Mouse (Mus musculus): ENCODE measurements around the gene Ccdc85c.

Ccdc85c gene

DNA sequence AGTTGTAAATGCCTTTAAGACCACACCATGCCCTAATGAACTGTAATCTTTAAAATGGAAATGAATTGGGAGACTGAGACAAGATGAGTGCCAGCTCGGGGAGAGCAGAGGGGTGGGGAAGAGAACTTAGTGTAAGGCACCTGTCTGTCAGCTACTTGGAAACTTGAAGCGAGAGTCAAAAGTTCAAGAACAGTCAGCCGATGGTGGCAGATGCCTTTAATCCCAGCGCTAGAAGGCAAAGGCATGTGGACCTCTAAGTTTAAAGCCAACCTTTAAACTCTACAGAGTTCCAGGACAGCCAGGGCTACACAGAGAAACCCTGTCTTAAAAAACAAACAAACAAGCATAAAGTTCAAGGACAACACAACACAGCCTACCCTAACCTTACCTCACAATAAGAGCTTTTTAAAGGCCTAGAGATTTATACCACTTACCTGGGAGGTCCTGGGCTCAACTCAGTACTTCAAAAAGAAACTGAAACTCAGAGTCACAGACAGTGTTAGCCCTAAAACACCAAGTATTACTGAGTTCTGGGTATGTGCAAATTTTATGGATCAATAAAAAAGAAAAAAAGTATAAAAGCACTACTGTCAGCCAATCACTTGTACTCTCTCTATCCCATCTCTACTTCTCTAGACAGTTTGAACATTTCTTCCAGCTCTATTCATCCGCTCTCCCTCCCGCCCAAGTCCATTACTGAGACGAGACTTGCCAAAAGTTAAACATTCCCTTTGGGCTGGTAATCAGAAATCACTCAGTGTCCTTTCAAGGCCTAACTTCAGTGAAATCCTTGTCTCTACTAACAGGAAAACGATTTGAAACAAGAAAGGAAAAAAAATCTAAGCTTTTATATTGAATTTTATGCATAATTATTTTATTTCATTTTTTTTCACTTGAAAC, 100.4 kb downstream of the Ccdc85c start:
- DNase-seq (ENCODE audit: low read depth) = no peak

DNA sequence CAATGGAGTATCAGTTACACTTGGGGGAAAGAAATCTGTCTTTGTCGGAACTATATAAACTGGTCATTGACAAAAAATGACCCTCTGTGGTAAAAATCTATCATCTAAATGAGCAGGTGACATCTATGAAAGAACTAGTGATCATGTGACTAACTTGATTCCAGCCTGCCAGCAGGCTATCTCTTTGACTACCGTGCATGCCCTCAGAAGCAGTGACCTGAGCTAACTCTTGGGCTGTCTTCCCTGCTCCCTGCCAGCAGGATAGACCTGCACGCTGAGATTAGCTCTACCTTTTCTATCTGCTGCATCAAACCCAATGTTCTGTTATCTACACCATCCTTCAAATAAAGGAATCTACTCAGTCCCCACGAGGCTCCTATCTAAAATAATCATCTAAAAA, 102.6 kb downstream of the Ccdc85c start:
- DNase-seq (ENCODE audit: low read depth) = no peak

DNA sequence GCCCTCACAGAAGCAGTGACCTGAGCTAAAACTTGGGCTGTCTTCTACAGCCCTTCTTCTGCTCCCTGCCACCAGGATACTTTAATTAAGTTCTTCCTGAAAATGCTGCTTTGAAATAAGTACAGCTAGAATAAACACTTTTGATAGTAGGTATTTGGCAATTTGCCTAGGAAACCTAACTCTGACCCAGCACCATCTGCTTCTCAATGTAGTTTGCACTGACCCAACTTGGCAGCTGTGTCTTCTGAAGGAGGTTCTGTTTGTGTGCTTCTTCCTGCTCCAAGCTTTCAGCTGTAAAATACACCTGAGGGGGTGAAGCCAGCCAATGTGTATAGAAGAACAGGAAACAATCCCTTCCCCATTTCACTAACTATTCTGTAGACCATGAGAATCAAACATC, 103.9 kb downstream of the Ccdc85c start:
- no peak for DNase-seq (ENCODE audit: low read depth)

DNA sequence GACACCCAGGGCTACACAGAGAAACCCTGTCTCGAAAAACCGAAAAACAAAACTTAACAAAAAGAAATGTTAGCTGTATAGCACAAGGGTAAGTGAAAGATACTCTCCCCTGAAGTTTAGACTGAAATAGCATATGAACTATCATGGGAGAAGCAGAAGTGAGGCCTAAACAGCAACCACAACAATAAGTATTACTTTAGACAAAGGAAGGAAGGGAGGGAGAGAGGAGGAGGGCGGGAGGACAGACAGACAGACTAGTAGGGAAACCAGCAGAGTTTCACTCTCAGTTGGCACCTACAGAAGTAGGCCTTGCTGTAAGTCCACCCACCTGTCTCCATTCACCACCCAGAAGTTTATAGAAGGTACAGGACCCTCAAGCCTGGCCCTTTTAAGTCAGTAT, 104.8 kb downstream of the Ccdc85c start:
- no peak for DNase-seq (ENCODE audit: low read depth)

DNA sequence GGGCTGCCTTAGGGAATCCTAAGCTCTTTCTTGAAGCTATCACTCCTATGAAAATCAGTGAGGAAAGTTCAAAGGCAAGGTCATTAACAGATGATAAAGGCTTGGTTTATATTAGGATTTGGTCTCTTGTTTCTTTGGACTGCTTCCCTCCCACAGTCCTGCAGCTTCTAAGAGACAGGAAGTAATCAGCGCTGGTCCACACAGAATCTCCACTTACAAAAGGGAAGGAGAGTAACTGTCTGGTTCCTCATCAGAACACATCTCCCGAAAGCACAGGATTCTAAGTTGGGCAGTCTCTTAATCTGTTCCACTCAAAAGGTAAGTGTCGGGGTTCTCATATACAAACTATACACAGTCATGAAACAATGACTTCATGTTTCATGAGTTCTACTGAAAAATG, 106.3 kb downstream of the Ccdc85c start:
- no peak for DNase-seq (ENCODE audit: low read depth)

DNA sequence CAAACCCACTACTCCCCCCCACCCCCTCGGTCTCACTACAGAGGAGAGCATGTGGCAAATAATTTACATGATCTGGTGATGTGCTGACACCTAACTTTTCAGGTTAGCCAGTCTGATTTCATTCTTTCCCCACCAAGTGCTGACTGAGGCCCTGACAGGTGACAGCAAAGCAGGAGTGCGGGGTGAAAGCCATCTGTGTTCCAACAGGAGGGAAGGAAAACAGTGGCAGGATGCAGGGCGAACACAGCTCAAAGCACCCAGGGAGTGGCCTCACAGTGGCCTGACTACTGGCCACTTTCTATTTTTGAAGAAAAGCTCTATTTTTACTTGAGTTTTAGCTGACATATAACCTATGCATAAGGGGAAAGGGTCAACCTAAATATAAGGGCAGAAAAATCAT, 111.5 kb downstream of the Ccdc85c start:
- DNase-seq (ENCODE audit: low read depth) = no peak

DNA sequence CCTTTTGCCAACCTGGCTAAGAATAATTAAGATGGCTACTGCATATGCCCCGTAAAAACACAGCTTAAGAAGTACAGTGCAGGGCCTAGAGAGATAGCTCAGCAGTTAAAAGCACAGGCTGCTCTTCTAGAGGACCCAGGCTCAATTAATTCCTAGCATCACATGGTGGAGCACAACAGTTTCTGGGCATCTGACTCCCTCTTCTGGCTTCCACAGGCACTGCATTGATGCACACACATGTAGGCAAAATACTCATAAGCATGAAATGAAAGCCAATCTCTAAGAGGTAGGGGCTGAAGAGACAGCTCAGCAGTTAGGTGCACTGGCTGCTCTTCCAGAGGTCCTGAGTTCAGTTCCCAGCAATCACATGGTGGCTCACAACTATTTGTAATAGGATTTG, 113.2 kb downstream of the Ccdc85c start:
- no peak for DNase-seq (ENCODE audit: low read depth)

DNA sequence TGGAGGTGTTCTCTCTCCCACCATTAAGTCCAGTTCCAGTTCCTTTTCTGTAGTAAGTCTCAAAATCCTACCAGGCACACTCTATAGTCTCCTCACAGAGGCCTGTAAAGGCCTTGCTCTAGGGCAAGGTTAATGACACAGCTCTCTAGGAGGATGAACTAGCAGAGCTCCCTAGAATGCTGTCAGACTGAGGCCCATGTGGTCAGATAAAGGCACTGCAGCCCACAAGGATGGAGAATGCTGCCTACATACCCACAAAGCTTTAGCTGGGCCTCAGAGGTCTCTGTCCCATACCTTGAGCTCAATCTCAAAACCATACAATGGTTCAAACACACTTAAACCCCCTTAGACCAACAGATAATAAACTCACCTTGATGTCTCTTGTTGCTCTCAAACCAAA, 115.4 kb downstream of the Ccdc85c start:
- DNase-seq (ENCODE audit: low read depth) = no peak
